Mouse (Mus musculus): ENCODE data around the gene Nt5c. TPM values are rescaled to one million over a fixed set of nuclear protein-coding genes. Genes with fewer than 3 reads are reported as not detected.

Nt5c gene
- total RNA-seq, 1 experiment: 50.5 TPM

DNA sequence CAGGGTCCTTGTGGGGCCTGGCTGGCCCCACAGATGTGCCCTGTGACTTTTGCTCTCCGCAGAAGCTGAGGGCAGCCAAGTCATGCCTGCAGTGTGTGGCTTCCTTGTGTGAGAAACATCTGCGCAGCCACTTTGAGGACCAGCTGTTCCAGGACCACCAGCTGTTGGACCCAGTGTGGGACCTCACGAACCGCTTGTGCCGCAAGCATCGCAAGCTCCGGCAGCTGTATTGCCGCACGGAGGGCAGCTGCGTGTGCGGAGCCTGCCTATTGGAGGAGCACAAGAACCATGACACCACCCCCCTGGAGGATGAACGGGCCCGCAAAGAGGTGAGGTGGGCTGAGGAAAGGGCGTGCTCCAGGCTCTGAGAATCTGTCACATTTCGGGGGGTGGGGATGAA is 50.2 kb downstream of the Nt5c start:
- in situ Hi-C loops (cut with MboI; ENCODE audit: low sequenced_read_pairs in 2 of 2, unreplicated experiment in 2 of 2): no loop called here
- TF ChIP-seq MAFK (IDR thresholded peaks at IDR 0.05; ENCODE audit: insufficient read depth, low read depth, low read length): no peak
- TF ChIP-seq CHD2 (IDR thresholded peaks at IDR 0.05; ENCODE audit: low read depth, low read length): no peak
- no peak for TF ChIP-seq ZC3H11A (IDR thresholded peaks at IDR 0.05; ENCODE audit: borderline replicate concordance, low read depth, low read length)
- TF ChIP-seq ZNF384 (IDR thresholded peaks at IDR 0.05; ENCODE audit: low read depth, low read length): no peak
- no peak for TF ChIP-seq HCFC1 (IDR thresholded peaks at IDR 0.05; ENCODE audit: borderline replicate concordance, insufficient read depth, low read length)
- no peak overlapping the region for H3K9ac ChIP-seq (ENCODE audit: insufficient read depth, low read depth, low read length, poor library complexity, severe bottlenecking)

More for the DNA sequence above, 50.2 kb downstream of the Nt5c start:
- Histone ChIP-seq H3K27ac (ENCODE audit: insufficient read depth, low read depth, low read length, poor library complexity, severe bottlenecking) (no peak overlapping the region), H3K9me3 (ENCODE audit: control insufficient read depth, insufficient read depth, low read depth, low read length) (no peaks in the 10 kb centered on the region), H3K4me3 (ENCODE audit: insufficient read depth in 1 of 2, low read depth in 1 of 2, low read length in 2 of 2, poor library complexity in 1 of 2, severe bottlenecking in 1 of 2) (peak overlapping the region; percentile 9 to 30; a peak in 3 of 4 replicates), H3K36me3 (ENCODE audit: control insufficient read depth, insufficient read depth, low read length, poor library complexity, severe bottlenecking) (no peaks in the 10 kb centered on the region), H3K4me1 (ENCODE audit: control insufficient read depth in 2 of 2, insufficient read depth in 2 of 2, low read length in 2 of 2, poor library complexity in 1 of 2) (peaks cover 0 to under 1% of the 10 kb centered on the region in 2 experiments; a peak in 1 of 4 replicates)
- DNase-seq (ENCODE audit: low read depth, low spot score): no peak

Other genes starting within 250 kb of the Nt5c start
- gene Grin2c, start 224.6 kb downstream of the Nt5c start, total RNA-seq (2012; rRNA removed): 0.21 and 0.22 TPM in 2 replicates
- gene Fdxr, start 214.8 kb downstream of the Nt5c start, total RNA-seq (2012; rRNA removed): 12.1 and 21.0 TPM in 2 replicates
- gene Fads6, start 194.2 kb downstream of the Nt5c start, total RNA-seq (2012; rRNA removed): 2.1 and 3.7 TPM in 2 replicates
- gene Otop2, start 184.7 kb downstream of the Nt5c start, total RNA-seq (2012; rRNA removed): 0.18 and 0.21 TPM in 2 replicates
- 0.11 TPM in 1 of 2 replicates, not detected in the other for gene Ush1g, start 169.8 kb downstream of the Nt5c start, total RNA-seq (2012; rRNA removed)
- not detected in 2 replicates for gene Otop3, start 157.1 kb downstream of the Nt5c start, total RNA-seq (2012; rRNA removed)
- 2.4 and 2.8 TPM in 2 replicates for gene Hid1, start 124.1 kb downstream of the Nt5c start, total RNA-seq (2012; rRNA removed)
- gene Cdr2l, start 109.9 kb downstream of the Nt5c start, total RNA-seq (2012; rRNA removed): 8.5 and 10.4 TPM in 2 replicates
- 79.5 and 89.3 TPM in 2 replicates for gene Mrpl58, start 88.1 kb downstream of the Nt5c start, total RNA-seq (2012; rRNA removed)
- gene Atp5h, start 71.9 kb downstream of the Nt5c start, total RNA-seq (2012; rRNA removed): 275 and 342 TPM in 2 replicates
- 14.0 and 19.5 TPM in 2 replicates for gene Kctd2, start 71.7 kb downstream of the Nt5c start, total RNA-seq (2012; rRNA removed)
- 0.31 and 0.58 TPM in 2 replicates for gene Trim80, start 51.3 kb downstream of the Nt5c start, total RNA-seq (2012; rRNA removed)
- gene Slc16a5, start 29.4 kb downstream of the Nt5c start, total RNA-seq (2012; rRNA removed): 1.1 and 1.6 TPM in 2 replicates
- 4.8 and 5.0 TPM in 2 replicates for gene Armc7, start 16.2 kb downstream of the Nt5c start, total RNA-seq (2012; rRNA removed)
- 164 and 205 TPM in 2 replicates for gene Jpt1, start 22.5 kb upstream of the Nt5c start, total RNA-seq (2012; rRNA removed)
- gene Sumo2, start 44.4 kb upstream of the Nt5c start, total RNA-seq (2012; rRNA removed): 325 and 579 TPM in 2 replicates
- gene Nup85, start 72.6 kb upstream of the Nt5c start, total RNA-seq (2012; rRNA removed): 279 and 312 TPM in 2 replicates
- gene Mrps7, start 112.1 kb upstream of the Nt5c start, total RNA-seq (2012; rRNA removed): 51.6 and 74.9 TPM in 2 replicates
- 31.7 and 39.7 TPM in 2 replicates for gene Gga3, start 112.2 kb upstream of the Nt5c start, total RNA-seq (2012; rRNA removed)
- gene Mif4gd, start 121.1 kb upstream of the Nt5c start, total RNA-seq (2012; rRNA removed): 63.8 and 85.6 TPM in 2 replicates
- 22.6 and 23.6 TPM in 2 replicates for gene Slc25a19, start 136.4 kb upstream of the Nt5c start, total RNA-seq (2012; rRNA removed)
- gene Grb2, start 216.7 kb upstream of the Nt5c start, total RNA-seq (2012; rRNA removed): 16.3 and 24.4 TPM in 2 replicates

Data from ES-E14 (cell line).